Mouse (Mus musculus) cerebellum, postnatal 4 days (tissue): ENCODE data around the gene Raver1.
"Not testable (repeated sequence)": the region's sequence is repeated elsewhere in the genome, so short reads cannot be mapped to it uniquely, and the experiment has no call there.

Source experiments
- DNase-seq, 2 experiments: peaks; one replicate each; pipeline ENCODE4 v3.0.0; 2022; ENCODE audit warnings: low spot score in 2 of 2, mixed read lengths in 1 of 2

Gene Raver1

GRCm38 (mm10) chr9:21105760-21106564, 14.2 kb upstream of the Raver1 start:
- no peak for DNase-seq

GRCm38 (mm10) chr9:21104814-21105213, 13.0 kb upstream of the Raver1 start:
- no peak for DNase-seq

GRCm38 (mm10) chr9:21102076-21102475, 10.3 kb upstream of the Raver1 start:
- DNase-seq = no peak

- no peak for DNase-seq
Measured at GRCm38 (mm10) chr9:21100447-21101161, 8.8 kb upstream of the Raver1 start.

GRCm38 (mm10) chr9:21097793-21098192, 6.0 kb upstream of the Raver1 start:
- no peak for DNase-seq

GRCm38 (mm10) chr9:21095958-21096357, 4.2 kb upstream of the Raver1 start:
- DNase-seq = peak in 1 of 2 experiments; percentile 17

GRCm38 (mm10) chr9:21093423-21093822, 1.6 kb upstream of the Raver1 start:
- no peak for DNase-seq

GRCm38 (mm10) chr9:21090972-21091706, 669 bp downstream of the Raver1 start:
- no peak for DNase-seq

- no peak for DNase-seq
Measured at GRCm38 (mm10) chr9:21090537-21090936, 1.3 kb downstream of the Raver1 start.

- DNase-seq = no peak
Measured at GRCm38 (mm10) chr9:21083324-21083723, 8.5 kb downstream of the Raver1 start.

GRCm38 (mm10) chr9:21081127-21081526, 10.7 kb downstream of the Raver1 start:
- DNase-seq = no peak

- DNase-seq = no peak
Measured at GRCm38 (mm10) chr9:21075625-21076024, 16.2 kb downstream of the Raver1 start.

GRCm38 (mm10) chr9:21074173-21074572, 17.6 kb downstream of the Raver1 start:
- DNase-seq = no peak

- peak; percentile 71 to 87 for DNase-seq
Measured at GRCm38 (mm10) chr9:21073044-21073840, 18.6 kb downstream of the Raver1 start, which contains the start of the genes Gm49373 and Fdx1l. Gm49373 (minus strand) TSS chr9:21073096. Fdx1l (minus strand) TSS chr9:21073614.

- no peak for DNase-seq
Measured at GRCm38 (mm10) chr9:21072641-21073040, 19.2 kb downstream of the Raver1 start.

- no peak for DNase-seq
Measured at GRCm38 (mm10) chr9:21067006-21067684, 24.7 kb downstream of the Raver1 start, which contains the start of gene Zglp1. Zglp1 (minus strand) TSS chr9:21067093.

GRCm38 (mm10) chr9:21062928-21063327, 28.9 kb downstream of the Raver1 start:
- no peak for DNase-seq

- no peak for DNase-seq
Measured at GRCm38 (mm10) chr9:21051578-21051977, 40.2 kb downstream of the Raver1 start.

- DNase-seq = no peak
Measured at GRCm38 (mm10) chr9:21045235-21045634, 46.6 kb downstream of the Raver1 start.

GRCm38 (mm10) chr9:21044785-21045184, 47.0 kb downstream of the Raver1 start:
- DNase-seq = not testable (repeated sequence)

- no peak for DNase-seq
Measured at GRCm38 (mm10) chr9:21043563-21043962, 48.2 kb downstream of the Raver1 start.
